Mouse (Mus musculus): ENCODE results near the gene Skap2.
A peak's percentile ranks its signal among the peaks of the same experiment; 100 is the strongest.

The Skap2 gene

GRCm38 (mm10) chr6:52005616-52005962 lies 6.8 kb downstream of the Skap2 start:
- no peak for DNase-seq (ENCODE audit: low spot score)

- peak; percentile 51 for DNase-seq (ENCODE audit: low spot score)
Measured at GRCm38 (mm10) chr6:52004995-52005394, 7.4 kb downstream of the Skap2 start.

GRCm38 (mm10) chr6:52002676-52003075 lies 9.7 kb downstream of the Skap2 start:
- DNase-seq (ENCODE audit: low spot score): peak; percentile 88

GRCm38 (mm10) chr6:51999157-51999478 lies 13.2 kb downstream of the Skap2 start:
- no peak for DNase-seq (ENCODE audit: low spot score)

- peak; percentile 73 for DNase-seq (ENCODE audit: low spot score)
Measured at GRCm38 (mm10) chr6:51998409-51999156, 13.8 kb downstream of the Skap2 start.

- DNase-seq (ENCODE audit: low spot score): no peak
Measured at GRCm38 (mm10) chr6:51987999-51988398, 24.4 kb downstream of the Skap2 start.

- DNase-seq (ENCODE audit: low spot score): no peak
Measured at GRCm38 (mm10) chr6:51977638-51978037, 34.7 kb downstream of the Skap2 start.

GRCm38 (mm10) chr6:51975751-51976150 lies 36.6 kb downstream of the Skap2 start:
- peak; percentile 72 for DNase-seq (ENCODE audit: low spot score)

GRCm38 (mm10) chr6:51958992-51959391 lies 53.4 kb downstream of the Skap2 start:
- DNase-seq (ENCODE audit: low spot score): peak; percentile 16

- no peak for DNase-seq (ENCODE audit: low spot score)
Measured at GRCm38 (mm10) chr6:51956048-51956792, 56.1 kb downstream of the Skap2 start.

- DNase-seq (ENCODE audit: low spot score): no peak
Measured at GRCm38 (mm10) chr6:51947661-51948060, 64.7 kb downstream of the Skap2 start.

GRCm38 (mm10) chr6:51944916-51945315 lies 67.4 kb downstream of the Skap2 start:
- no peak for DNase-seq (ENCODE audit: low spot score)

GRCm38 (mm10) chr6:51933998-51934397 lies 78.4 kb downstream of the Skap2 start:
- DNase-seq (ENCODE audit: low spot score): no peak

GRCm38 (mm10) chr6:51933034-51933611 lies 79.2 kb downstream of the Skap2 start:
- peak; percentile 40 for DNase-seq (ENCODE audit: low spot score)

- DNase-seq (ENCODE audit: low spot score): no peak
Measured at GRCm38 (mm10) chr6:51927101-51927500, 85.2 kb downstream of the Skap2 start.

- DNase-seq (ENCODE audit: low spot score): no peak
Measured at GRCm38 (mm10) chr6:51921831-51922230, 90.5 kb downstream of the Skap2 start.

GRCm38 (mm10) chr6:51908495-51908894 lies 103.9 kb downstream of the Skap2 start:
- no peak for DNase-seq (ENCODE audit: low spot score)

- DNase-seq (ENCODE audit: low spot score): no peak
Measured at GRCm38 (mm10) chr6:51905659-51906058, 106.7 kb downstream of the Skap2 start.

- no peak for DNase-seq (ENCODE audit: low spot score)
Measured at GRCm38 (mm10) chr6:51901544-51901943, 110.8 kb downstream of the Skap2 start.

- DNase-seq (ENCODE audit: low spot score): no peak
Measured at GRCm38 (mm10) chr6:51898318-51898994, 113.9 kb downstream of the Skap2 start.

GRCm38 (mm10) chr6:51895753-51896152 lies 116.6 kb downstream of the Skap2 start:
- DNase-seq (ENCODE audit: low spot score): no peak

GRCm38 (mm10) chr6:51894717-51895116 lies 117.6 kb downstream of the Skap2 start:
- DNase-seq (ENCODE audit: low spot score): no peak

GRCm38 (mm10) chr6:51890356-51890755 lies 122.0 kb downstream of the Skap2 start:
- no peak for DNase-seq (ENCODE audit: low spot score)
